Mouse (Mus musculus) kidney, adult 2 months (tissue): ENCODE results near the gene Pitpnm3. TPM values are rescaled to one million over a fixed set of nuclear protein-coding genes. Genes with fewer than 3 reads are reported as not detected.

Source experiments
- DNase-seq: peaks from one replicate; pipeline ENCODE4 v3.0.0; 2021
- H3K27ac ChIP-seq: fragments of 200-500 bp; 2 replicates; pipeline ENCODE4 v1.5.1; 2012; ENCODE audit warnings: low read depth, low read length, control low read depth, inconsistent platforms; ENCODE audit not compliant: insufficient read depth
- H3K27me3 ChIP-seq: fragments of 200-500 bp; replicated peaks from 2 replicates; pipeline ENCODE4 v1.6.1; 2012; ENCODE audit warnings: mild to moderate bottlenecking, moderate library complexity, low read length, inconsistent platforms; ENCODE audit not compliant: control insufficient read depth, insufficient read depth
- H3K36me3 ChIP-seq: fragments of 200-500 bp; 2 replicates; pipeline ENCODE4 v1.6.1; 2012; ENCODE audit warnings: mild to moderate bottlenecking, moderate library complexity, low read length, inconsistent platforms; ENCODE audit not compliant: control insufficient read depth, insufficient read depth
- H3K4me1 ChIP-seq: fragments of 200-500 bp; 2 replicates; pipeline ENCODE4 v1.6.1; 2011; ENCODE audit warnings: low read length; ENCODE audit not compliant: control insufficient read depth, insufficient read depth
- H3K4me3 ChIP-seq: fragments of 200-500 bp; 2 replicates; pipeline ENCODE4 v1.5.1; 2011; ENCODE audit warnings: mild to moderate bottlenecking, low read depth, low read length, control low read depth; ENCODE audit not compliant: insufficient read depth
- CTCF ChIP-seq: fragments of 200-500 bp; conservative IDR thresholded peaks from 2 replicates; pipeline ENCODE4 v1.5.1; 2011; ENCODE audit warnings: low read depth, mild to moderate bottlenecking, control low read depth, low read length, moderate library complexity, mixed read lengths; ENCODE audit not compliant: insufficient read depth, insufficient read length
- POLR2A ChIP-seq: fragments of 200-500 bp; IDR thresholded peaks from one replicate; pipeline ENCODE4 v1.6.1; 2011; ENCODE audit warnings: low read depth, low read length, control low read depth
- whole genome bisulfite sequencing: fragments of 180-500 bp; shearing (Covaris S2); methylation state at CpG from one replicate; pipeline ENCODE4 v1.1.7; 2018; 5-methylcytosine and 5-hydroxymethylcytosine counted together
- polyA plus RNA-seq: library from polyadenylated mRNA; depleted of rRNA; stranded (reverse); fragments of >200 nt; gene quantifications from 2 replicates; pipeline ENCODE4 v1.2.3, GENCODE M21; 2012

The Pitpnm3 gene
- polyA plus RNA-seq, 1 experiment = 4.7 TPM

- DNase-seq = no peak
- Histone ChIP-seq H3K27me3 (no peaks in the 10 kb centered on the region), H3K4me1 (no peaks in the 10 kb centered on the region), H3K4me3 (no peak overlapping the region), H3K27ac (no peak overlapping the region), H3K36me3 (no peaks in the 10 kb centered on the region)
- whole genome bisulfite sequencing = 72% methylated on average over 3 of the region's 3 CpGs
- TF ChIP-seq CTCF (no peak), POLR2A (no peak)
Observed at GRCm38 (mm10) chr11:72052221-72052620, 83.4 kb downstream of the Pitpnm3 start.

- 18% methylated on average over 45 of the region's 45 CpGs for WGBS
Observed at GRCm38 (mm10) chr11:72050895-72051858, 84.4 kb downstream of the Pitpnm3 start.

GRCm38 (mm10) chr11:72050168-72050894, 85.2 kb downstream of the Pitpnm3 start:
- WGBS = 41% methylated on average over 14 of the region's 14 CpGs
- DNase-seq = no peak
- H3K4me3 ChIP-seq = no peak overlapping the region
- no peaks in the 10 kb centered on the region for H3K4me1 ChIP-seq
- TF ChIP-seq POLR2A (no peak), CTCF (no peak)
- no peak overlapping the region for H3K27ac ChIP-seq
- no peaks in the 10 kb centered on the region for H3K27me3 ChIP-seq
- H3K36me3 ChIP-seq = no peaks in the 10 kb centered on the region

More at GRCm38 (mm10) chr11:72050895-72051858, 84.4 kb downstream of the Pitpnm3 start:
- Histone ChIP-seq H3K27me3 (no peaks in the 10 kb centered on the region), H3K27ac (no peak overlapping the region), H3K4me3 (no peak overlapping the region), H3K4me1 (no peaks in the 10 kb centered on the region), H3K36me3 (no peaks in the 10 kb centered on the region)
- no peak for DNase-seq
- TF ChIP-seq CTCF = no peak; the same call in 1 of the 2 replicates

- no peak for DNase-seq
- H3K4me3 ChIP-seq = no peak overlapping the region
Observed at GRCm38 (mm10) chr11:72049171-72049759, 86.3 kb downstream of the Pitpnm3 start.

GRCm38 (mm10) chr11:72048730-72049129, 86.8 kb downstream of the Pitpnm3 start:
- Histone ChIP-seq H3K27ac (no peak overlapping the region), H3K27me3 (no peaks in the 10 kb centered on the region), H3K4me1 (no peaks in the 10 kb centered on the region), H3K4me3 (no peak overlapping the region), H3K36me3 (no peaks in the 10 kb centered on the region)
- 87% methylated on average over 6 of the region's 6 CpGs for WGBS
- TF ChIP-seq POLR2A = no peak
- TF ChIP-seq CTCF = no peak
- no peak for DNase-seq

More at GRCm38 (mm10) chr11:72049171-72049759, 86.3 kb downstream of the Pitpnm3 start:
- 87% methylated on average over 8 of the region's 8 CpGs for WGBS
- TF ChIP-seq CTCF (no peak), POLR2A (no peak)
- no peaks in the 10 kb centered on the region for H3K27me3 ChIP-seq
- H3K27ac ChIP-seq = no peak overlapping the region
- H3K36me3 ChIP-seq = no peaks in the 10 kb centered on the region
- no peaks in the 10 kb centered on the region for H3K4me1 ChIP-seq

- Histone ChIP-seq H3K27ac (no peak overlapping the region), H3K27me3 (no peaks in the 10 kb centered on the region), H3K4me1 (no peaks in the 10 kb centered on the region), H3K36me3 (no peaks in the 10 kb centered on the region), H3K4me3 (no peak overlapping the region)
- DNase-seq = no peak
- TF ChIP-seq CTCF (no peak), POLR2A (no peak)
- WGBS = 78% methylated on average over 3 of the region's 3 CpGs
Observed at GRCm38 (mm10) chr11:72044231-72044630, 91.3 kb downstream of the Pitpnm3 start.
